Mouse (Mus musculus) urinary bladder, postnatal 4 days (tissue): ENCODE data around the gene Synj2.
"Not testable (repeated sequence)": the region's sequence is repeated elsewhere in the genome, so short reads cannot be mapped to it uniquely, and the experiment has no call there.

Source experiments
- DNase-seq, 2 experiments: peaks; one replicate each; pipeline ENCODE4 v3.0.0; 2021 to 2022; ENCODE audit warnings: low spot score in 2 of 2

The Synj2 gene

GRCm38 (mm10) chr17:5998235-5998500 lies 57.1 kb downstream of the Synj2 start:
- no peak for DNase-seq

- DNase-seq = no peak
Measured at GRCm38 (mm10) chr17:5999039-5999543, 58.0 kb downstream of the Synj2 start.

DNA sequence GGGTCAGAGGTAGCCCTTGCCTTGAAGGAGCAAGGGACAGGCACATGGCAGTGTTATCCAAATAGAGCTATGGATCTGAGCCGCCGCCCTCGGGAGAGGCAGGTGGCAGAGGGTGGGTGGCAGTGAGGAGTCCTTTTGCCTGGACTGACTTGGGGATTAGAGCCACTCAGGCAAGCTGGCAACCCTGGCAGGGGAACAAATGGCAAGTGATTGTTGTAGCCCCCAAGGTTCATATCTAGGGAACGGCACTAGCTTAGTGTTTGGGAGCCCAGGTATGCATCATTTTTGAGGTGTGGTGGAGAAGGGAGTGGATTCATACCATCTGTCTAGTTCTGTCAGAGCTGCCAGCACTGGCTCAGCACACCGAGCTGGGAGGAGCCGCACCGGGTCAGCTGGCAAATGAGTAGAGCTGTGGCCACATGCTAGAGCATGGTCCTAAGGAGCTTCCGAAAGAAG lies 59.8 kb downstream of the Synj2 start:
- no peak for DNase-seq

DNA sequence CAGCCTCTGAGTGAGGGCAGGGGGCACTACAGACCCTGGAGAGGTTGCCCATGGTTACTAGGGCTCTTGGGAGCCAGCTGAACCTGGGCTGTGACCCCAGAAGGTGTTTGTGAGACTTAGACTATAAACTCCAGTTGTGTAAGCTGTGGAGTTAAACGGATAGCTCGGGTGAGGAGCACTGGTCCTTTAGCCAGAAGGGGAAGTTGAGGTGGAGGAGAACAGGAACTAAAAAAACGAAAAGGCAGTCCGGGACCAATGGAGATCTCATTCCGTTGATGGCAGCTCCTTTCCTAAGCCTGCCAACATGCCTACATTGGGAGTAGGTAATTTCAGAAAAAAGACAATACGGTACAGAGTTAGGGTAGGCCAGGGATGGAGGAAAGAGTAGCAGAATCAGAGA lies 60.3 kb downstream of the Synj2 start:
- no peak for DNase-seq

- DNase-seq = no peak
Measured at GRCm38 (mm10) chr17:6001836-6002235, 60.8 kb downstream of the Synj2 start.

- DNase-seq = no peak
Measured at GRCm38 (mm10) chr17:6002563-6002962, 61.5 kb downstream of the Synj2 start.

GRCm38 (mm10) chr17:6003661-6004060 lies 62.6 kb downstream of the Synj2 start:
- no peak for DNase-seq

DNA sequence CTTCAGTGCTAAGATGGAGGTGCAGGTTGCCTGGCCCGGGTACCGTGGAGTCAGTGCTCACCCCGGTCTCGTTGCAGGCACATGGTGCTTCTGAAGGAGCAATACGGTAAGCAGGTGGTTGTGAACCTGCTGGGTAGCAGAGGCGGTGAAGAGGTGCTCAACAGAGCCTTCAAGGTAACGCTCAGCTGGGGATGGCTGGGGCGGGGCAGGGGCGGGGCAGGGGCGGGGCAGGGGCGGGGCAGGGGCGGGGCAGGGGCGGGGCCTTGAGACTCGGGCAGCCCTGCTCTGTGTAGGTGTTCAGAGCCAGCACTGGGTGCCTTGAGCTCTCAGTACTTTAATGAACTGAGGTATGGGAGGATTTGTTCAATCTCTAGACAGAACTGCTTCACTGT lies 64.2 kb downstream of the Synj2 start:
- DNase-seq = no peak

DNA sequence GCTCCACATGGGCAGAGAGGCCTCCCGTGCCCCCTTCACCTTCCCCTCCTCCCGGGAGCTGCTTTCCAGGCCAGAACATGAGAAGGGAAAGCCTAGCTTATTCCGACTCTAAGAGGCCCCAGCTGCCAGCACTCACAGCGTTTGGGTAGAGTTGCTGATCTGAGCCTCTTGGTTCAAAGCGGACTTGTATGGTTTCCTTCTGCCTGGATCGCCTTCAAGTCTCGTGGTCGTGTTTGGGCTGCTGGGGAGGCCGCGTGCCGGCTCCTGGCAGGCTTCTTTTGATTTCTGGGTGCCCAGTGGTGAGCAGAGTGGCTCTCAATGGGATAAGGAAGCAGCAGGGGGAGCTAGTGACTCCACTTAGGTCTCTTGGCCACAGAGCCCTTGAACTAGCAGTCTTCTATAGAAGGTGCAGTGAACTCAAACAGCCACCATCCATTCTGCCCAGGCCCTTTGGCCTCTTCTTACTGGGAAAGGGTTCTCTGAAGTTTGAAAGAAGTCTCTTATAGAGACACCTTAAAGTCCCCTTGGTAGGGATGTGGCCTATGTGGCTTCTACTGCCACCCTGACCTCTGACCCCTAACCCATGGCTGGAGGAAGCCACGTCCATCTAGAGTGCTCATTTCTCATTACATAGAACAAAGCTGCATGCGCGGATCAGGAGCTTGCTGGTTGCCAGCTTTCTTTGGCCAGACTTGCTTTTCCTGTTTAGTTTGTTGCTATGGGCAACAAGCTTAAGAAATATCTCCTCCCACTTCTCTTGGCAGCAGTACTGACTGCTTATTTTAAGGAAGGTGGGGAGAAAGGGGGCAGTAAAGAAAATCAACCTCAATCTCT lies 64.8 kb downstream of the Synj2 start:
- DNase-seq = peak in 1 of 2 experiments; percentile 51

DNA sequence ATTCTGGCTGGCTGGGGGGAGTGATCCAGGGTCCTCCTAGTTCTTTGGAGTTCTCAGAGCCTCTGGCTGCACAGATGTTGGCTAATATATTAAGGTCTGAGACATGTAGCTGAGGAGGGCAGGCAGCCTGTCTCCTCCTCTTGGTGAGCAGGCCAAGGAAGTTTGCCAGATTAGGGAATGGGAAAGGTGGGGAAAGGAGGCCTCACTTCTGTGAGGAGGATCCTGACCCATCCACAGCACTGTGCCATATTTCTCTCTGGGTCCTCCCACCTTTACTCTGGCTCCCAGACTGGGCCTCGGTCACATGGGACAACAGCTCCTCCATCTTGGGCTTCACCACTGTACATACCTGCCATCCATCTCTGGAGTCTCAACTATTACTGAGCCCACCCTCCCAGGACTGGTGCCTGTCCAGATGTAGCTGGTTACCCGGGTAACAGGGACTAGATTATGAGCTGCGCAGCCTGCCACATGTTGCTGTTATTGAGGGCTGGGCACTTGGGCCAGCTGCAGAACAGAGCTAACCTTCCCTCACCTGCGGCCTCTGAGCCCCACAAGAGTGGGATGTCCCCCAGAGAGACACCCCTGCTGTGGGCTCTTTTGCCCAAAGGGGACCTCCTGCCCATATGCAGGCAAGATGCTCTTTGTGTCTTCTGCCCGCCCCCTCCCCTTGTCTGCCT lies 66.2 kb downstream of the Synj2 start:
- DNase-seq = no peak

- DNase-seq = no peak
Measured at GRCm38 (mm10) chr17:6007902-6008301, 66.8 kb downstream of the Synj2 start.

- DNase-seq = no peak
Measured at GRCm38 (mm10) chr17:6008590-6008989, 67.5 kb downstream of the Synj2 start.

DNA sequence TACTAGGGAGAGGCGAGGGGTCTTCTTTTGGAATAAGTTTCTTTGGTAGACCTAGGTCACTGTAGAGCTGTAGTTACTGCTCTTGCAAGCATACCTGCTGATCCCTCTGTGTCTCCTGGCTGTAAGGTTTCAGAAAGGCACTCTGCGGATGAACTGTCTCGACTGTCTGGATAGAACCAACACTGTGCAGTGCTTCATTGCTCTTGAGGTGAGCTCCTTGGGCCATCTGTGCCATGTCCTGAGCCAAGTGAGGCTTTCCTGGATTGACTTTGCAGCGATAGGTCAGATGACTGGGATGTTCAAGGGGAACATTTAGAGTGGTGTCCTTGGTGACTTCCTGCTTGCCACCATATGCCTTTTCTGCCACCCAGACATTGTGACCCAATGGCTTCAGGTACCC lies 68.5 kb downstream of the Synj2 start:
- DNase-seq = no peak

GRCm38 (mm10) chr17:6013079-6013478 lies 72.0 kb downstream of the Synj2 start:
- DNase-seq = no peak

DNA sequence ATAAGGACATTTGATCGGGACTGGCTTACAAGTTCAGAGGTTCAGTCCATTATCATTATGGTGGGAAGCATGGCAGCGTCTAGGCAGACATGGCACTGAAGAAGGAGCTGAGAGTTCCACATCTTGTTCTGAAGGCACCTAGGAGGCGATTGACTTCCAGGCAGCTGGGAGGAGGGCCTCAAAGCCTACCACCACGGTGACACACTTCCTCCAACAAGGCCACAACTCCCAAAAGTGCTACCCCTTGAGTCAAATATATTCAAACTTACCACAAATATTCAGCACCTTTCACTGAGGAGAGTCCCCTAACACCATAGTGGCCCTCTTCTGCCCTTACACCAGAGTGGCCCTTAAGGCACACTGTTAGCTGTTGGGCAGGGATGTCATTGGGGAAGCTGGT lies 73.9 kb downstream of the Synj2 start:
- no peak for DNase-seq

GRCm38 (mm10) chr17:6016213-6016780 lies 75.2 kb downstream of the Synj2 start:
- no peak for DNase-seq

GRCm38 (mm10) chr17:6017268-6017667 lies 76.2 kb downstream of the Synj2 start:
- DNase-seq = no peak

GRCm38 (mm10) chr17:6018348-6018747 lies 77.3 kb downstream of the Synj2 start:
- DNase-seq = no peak

DNA sequence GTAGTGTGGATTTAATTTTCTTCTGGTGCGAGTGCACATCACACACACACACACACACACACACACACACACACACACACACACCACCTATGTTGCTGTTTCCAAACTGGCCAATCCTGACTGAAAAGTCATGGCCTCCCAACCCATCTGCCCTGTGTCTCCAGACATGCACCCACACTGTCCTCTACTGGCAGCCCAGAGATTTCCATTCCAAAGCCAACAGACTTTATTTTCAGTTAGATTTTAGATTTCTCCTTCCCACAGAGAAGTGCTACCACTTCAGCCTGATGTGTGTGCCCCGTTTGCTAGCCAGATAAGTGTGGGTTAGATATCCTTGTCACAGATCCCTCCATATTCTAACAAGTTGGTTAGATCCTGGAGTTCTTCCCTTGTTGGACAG lies 78.7 kb downstream of the Synj2 start:
- no peak for DNase-seq

GRCm38 (mm10) chr17:6020636-6021035 lies 79.6 kb downstream of the Synj2 start:
- DNase-seq = no peak

DNA sequence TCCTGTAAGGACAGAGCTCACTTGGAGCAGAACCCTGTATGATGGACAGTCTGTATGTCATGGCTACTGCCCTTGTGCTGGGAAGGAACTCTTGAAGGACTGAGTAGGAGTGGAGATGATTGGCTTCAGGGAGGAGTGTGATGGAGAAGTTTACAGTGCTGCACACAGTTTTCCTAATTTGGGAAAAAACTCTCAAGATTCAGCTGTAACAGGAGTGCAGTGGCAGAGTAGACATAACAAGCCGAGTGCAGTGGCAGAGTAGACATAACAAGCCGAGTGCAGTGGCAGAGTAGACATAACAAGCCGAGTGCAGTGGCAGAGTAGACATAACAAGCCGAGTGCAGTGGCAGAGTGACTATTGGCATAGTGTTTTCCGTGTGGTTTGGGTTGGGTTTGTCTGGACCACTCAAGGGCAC lies 80.3 kb downstream of the Synj2 start:
- not testable (repeated sequence) for DNase-seq

- no peak for DNase-seq
Measured at GRCm38 (mm10) chr17:6025831-6026230, 84.8 kb downstream of the Synj2 start.

DNA sequence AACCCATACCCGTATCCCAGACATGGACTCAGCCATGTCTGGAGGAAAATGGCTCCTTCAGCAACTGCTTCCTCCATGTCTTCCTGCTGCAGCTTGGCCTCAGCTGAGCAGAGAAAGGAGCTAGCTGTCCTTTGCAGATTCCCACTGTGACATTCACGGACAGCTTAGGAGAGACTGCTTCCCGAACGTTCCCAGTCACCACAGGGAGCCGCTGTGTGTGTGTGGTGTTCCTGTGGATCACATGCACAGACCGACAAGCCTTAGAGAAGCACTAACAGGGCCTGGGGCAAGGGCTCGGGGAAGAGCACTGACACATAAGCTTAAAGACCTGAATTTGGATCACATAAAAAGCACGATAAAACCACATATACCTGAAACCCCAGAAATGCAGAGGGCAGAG lies 94.6 kb downstream of the Synj2 start:
- DNase-seq = no peak
